Comparison of ENCODE assay signal across 17 mouse cellular contexts in the genomic region with DNA sequence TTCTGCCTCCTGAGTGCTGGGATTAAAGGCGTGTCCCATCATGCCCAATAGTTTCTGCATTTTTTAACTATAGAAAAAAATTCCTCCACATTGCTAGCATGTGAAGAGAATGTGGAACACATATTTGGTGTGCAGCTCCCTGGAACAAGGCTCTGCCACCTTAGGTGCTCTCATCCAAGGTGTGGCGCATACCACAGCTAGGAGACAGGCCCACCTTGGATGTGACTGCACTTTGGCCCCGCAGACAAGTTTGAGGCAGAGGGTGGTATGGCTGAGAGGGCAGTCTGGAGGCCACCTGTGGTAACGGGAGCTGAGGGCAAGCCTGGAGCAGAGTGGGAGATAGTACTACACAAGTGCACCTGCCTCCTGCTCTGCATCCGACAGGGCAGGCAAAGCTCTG. TPM values are rescaled to one million over a fixed set of nuclear protein-coding genes. Genes with fewer than 3 reads are reported as not detected.
DNase-seq lines count a peak whose midpoint lies in the region; ATAC-seq and TF ChIP-seq lines count a peak whose summit lies in the region.
"Had no signal": no experiment of that assay in that cellular context is flagged by ENCODE, and none has a peak within 500 bp of the region (broad histone marks: within the 10 kb centered on the region; RNA-seq: fewer than 3 reads in every experiment).

No protein-coding gene starts in this region.

- no peak for TF ChIP-seq CTCF in forebrain, postnatal 0 days (IDR thresholded peaks at IDR 0.05; ENCODE audit: low read depth)
- TF ChIP-seq CTCF in stomach, postnatal 0 days (IDR thresholded peaks at IDR 0.05; ENCODE audit: low read depth) = no peak

- WGBS in forebrain, embryonic 14.5 days = 78% methylated on average over 5 of the region's 5 CpGs
- WGBS in forebrain, postnatal 0 days = 80% methylated on average over 5 of the region's 5 CpGs
- WGBS in stomach, embryonic 14.5 days = 73% methylated on average over 5 of the region's 5 CpGs
- 65% methylated on average over 5 of the region's 5 CpGs for WGBS in stomach, postnatal 0 days

- DNase-seq in forebrain, embryonic 14.5 days (ENCODE audit: low spot score) = no peak
- DNase-seq in forebrain, postnatal 0 days = no peak
- DNase-seq in kidney, postnatal 10 days = peak; percentile 41
- DNase-seq in kidney, postnatal 36 days = no peak
- DNase-seq in stomach, postnatal 0 days (ENCODE audit: low spot score) = no peak
- DNase-seq in spleen, postnatal 10 days (ENCODE audit: low spot score in 2 of 2) = no peak
- DNase-seq: adrenal gland, postnatal 25 days; cerebellum, adult 11 months; gastrocnemius, postnatal 25 days; thymus, postnatal 14 days had no signal

- H3K9ac ChIP-seq in forebrain, embryonic 14.5 days (ENCODE audit: low read length) = no peak overlapping the region
- no peak overlapping the region for H3K9ac ChIP-seq in forebrain, postnatal 0 days
- H3K9ac ChIP-seq in stomach, embryonic 14.5 days (replicated peaks; ENCODE audit: low read depth, low read length) = no peak overlapping the region
- no peak overlapping the region for H3K9ac ChIP-seq in stomach, postnatal 0 days (ENCODE audit: low read length)
- H3K9ac ChIP-seq: forebrain, embryonic 15.5 days; heart, embryonic 15.5 days; limb, embryonic 12.5 days; liver, embryonic 12.5 days; midbrain, embryonic 15.5 days had no signal

- no peaks in the 10 kb centered on the region for H3K9me3 ChIP-seq in forebrain, embryonic 14.5 days (replicated peaks; ENCODE audit: control insufficient read depth, low read length)
- no peaks in the 10 kb centered on the region for H3K9me3 ChIP-seq in forebrain, postnatal 0 days (ENCODE audit: low read length)
- H3K9me3 ChIP-seq in stomach, embryonic 14.5 days (ENCODE audit: control insufficient read depth, low read depth, low read length) = no peaks in the 10 kb centered on the region
- no peaks in the 10 kb centered on the region for H3K9me3 ChIP-seq in stomach, postnatal 0 days (ENCODE audit: control insufficient read depth, low read length)
- H3K9me3 ChIP-seq: forebrain, embryonic 15.5 days; G1E; heart, embryonic 15.5 days; limb, embryonic 12.5 days; liver, embryonic 12.5 days; midbrain, embryonic 15.5 days had no signal

- no peaks in the 10 kb centered on the region for H3K27me3 ChIP-seq in forebrain, embryonic 14.5 days (replicated peaks; ENCODE audit: control insufficient read depth, insufficient read depth, low read length)
- no peaks in the 10 kb centered on the region for H3K27me3 ChIP-seq in forebrain, postnatal 0 days (ENCODE audit: insufficient read depth, low read length)
- H3K27me3 ChIP-seq in stomach, embryonic 14.5 days (ENCODE audit: control insufficient read depth, insufficient read depth, low read length) = no peaks in the 10 kb centered on the region
- no peaks in the 10 kb centered on the region for H3K27me3 ChIP-seq in stomach, postnatal 0 days (ENCODE audit: control insufficient read depth, insufficient read depth, low read length)
- H3K27me3 ChIP-seq: forebrain, embryonic 15.5 days; heart, embryonic 15.5 days; limb, embryonic 12.5 days; liver, embryonic 12.5 days; midbrain, embryonic 15.5 days had no signal

- 0 out of 2 replicates have a peak overlapping the region, but pooled peaks have one; percentile 18 for H3K27ac ChIP-seq in forebrain, embryonic 14.5 days (ENCODE audit: low read depth, low read length)
- no peak overlapping the region for H3K27ac ChIP-seq in forebrain, postnatal 0 days (ENCODE audit: low read depth, low read length)
- no peak overlapping the region for H3K27ac ChIP-seq in stomach, embryonic 14.5 days (ENCODE audit: low read length)
- H3K27ac ChIP-seq in stomach, postnatal 0 days (replicated peaks) = no peak overlapping the region
- H3K27ac ChIP-seq: forebrain, embryonic 15.5 days; heart, embryonic 15.5 days; limb, embryonic 12.5 days; liver, embryonic 12.5 days; midbrain, embryonic 15.5 days had no signal

- H3K4me3 ChIP-seq in forebrain, embryonic 14.5 days (ENCODE audit: low read depth, low read length) = no peak overlapping the region
- no peak overlapping the region for H3K4me3 ChIP-seq in forebrain, postnatal 0 days (ENCODE audit: low read depth, low read length)
- H3K4me3 ChIP-seq in stomach, embryonic 14.5 days (ENCODE audit: low read depth, low read length) = no peak overlapping the region
- H3K4me3 ChIP-seq in stomach, postnatal 0 days (ENCODE audit: low read depth, low read length) = no peak overlapping the region
- H3K4me3 ChIP-seq: forebrain, embryonic 15.5 days; heart, embryonic 15.5 days; limb, embryonic 12.5 days; liver, embryonic 12.5 days; midbrain, embryonic 15.5 days had no signal

- peaks cover 38% of the 10 kb centered on the region for H3K36me3 ChIP-seq in forebrain, embryonic 14.5 days (ENCODE audit: control insufficient read depth, insufficient read depth, low read length)
- peaks cover 22% of the 10 kb centered on the region for H3K36me3 ChIP-seq in forebrain, postnatal 0 days (ENCODE audit: insufficient read depth)
- peaks cover 12% of the 10 kb centered on the region; the same call in 1 of the 2 replicates for H3K36me3 ChIP-seq in stomach, embryonic 14.5 days (ENCODE audit: control insufficient read depth, insufficient read depth, low read length)
- H3K36me3 ChIP-seq in stomach, postnatal 0 days (ENCODE audit: control insufficient read depth, insufficient read depth, low read length) = no peaks in the 10 kb centered on the region
- H3K36me3 ChIP-seq: heart, embryonic 15.5 days had no signal

- ATAC-seq in forebrain, embryonic 14.5 days = no peak
- no peak for ATAC-seq in forebrain, postnatal 0 days
- ATAC-seq in stomach, embryonic 14.5 days (ENCODE audit: insufficient number of reproducible peaks, insufficient read depth, low FRiP score, low read depth) = peak; percentile 35; the same call in 1 of the 2 replicates
- ATAC-seq in stomach, postnatal 0 days (ENCODE audit: low FRiP score, low TSS enrichment) = no peak
- ATAC-seq: forebrain, embryonic 15.5 days; liver, embryonic 12.5 days; midbrain, embryonic 15.5 days had no signal

- TF ChIP-seq EP300 in stomach, postnatal 0 days (optimal IDR thresholded peaks at IDR 0.05) = no peak

- no peak overlapping the region for H3K4me2 ChIP-seq in forebrain, embryonic 14.5 days (ENCODE audit: low read length)
- no peak overlapping the region for H3K4me2 ChIP-seq in forebrain, postnatal 0 days (ENCODE audit: low read depth)
- no peak overlapping the region for H3K4me2 ChIP-seq in stomach, embryonic 14.5 days (replicated peaks; ENCODE audit: low read depth, low read length)
- H3K4me2 ChIP-seq in stomach, postnatal 0 days (replicated peaks; ENCODE audit: low read depth) = no peak overlapping the region
- H3K4me2 ChIP-seq: forebrain, embryonic 15.5 days; heart, embryonic 15.5 days; limb, embryonic 12.5 days; liver, embryonic 12.5 days; midbrain, embryonic 15.5 days had no signal

- no peaks in the 10 kb centered on the region for H3K4me1 ChIP-seq in forebrain, embryonic 14.5 days (ENCODE audit: control insufficient read depth, insufficient read depth, low read length)
- no peaks in the 10 kb centered on the region for H3K4me1 ChIP-seq in forebrain, postnatal 0 days (ENCODE audit: insufficient read depth)
- H3K4me1 ChIP-seq in stomach, embryonic 14.5 days (ENCODE audit: control insufficient read depth, insufficient read depth, low read length) = no peaks in the 10 kb centered on the region
- no peaks in the 10 kb centered on the region for H3K4me1 ChIP-seq in stomach, postnatal 0 days (replicated peaks; ENCODE audit: control insufficient read depth, insufficient read depth)
- H3K4me1 ChIP-seq: liver, embryonic 12.5 days had no signal

RNA-seq across cellular contexts. Expression of a gene that starts 31.9 kb away (rescaled TPM):
- polyA plus RNA-seq in forebrain, embryonic 14.5 days (2014; fragmentation: Nextera tagmentation; extraction: Ambion mirVana) = 16.3 and 18.9 TPM in 2 replicates
- total RNA-seq in forebrain, postnatal 0 days (2014; rRNA removed) = 12.8 and 20.5 TPM in 2 replicates
- 20.6 and 22.1 TPM in 2 replicates for polyA plus RNA-seq in forebrain, postnatal 0 days (2015; fragmentation: Nextera tagmentation; extraction: Ambion mirVana)
- 5.2 and 5.4 TPM in 2 replicates for polyA plus RNA-seq in stomach, embryonic 14.5 days (2014; fragmentation: Nextera tagmentation; extraction: Ambion mirVana)
- 0.95 and 0.97 TPM in 2 replicates for polyA plus RNA-seq in stomach, postnatal 0 days (2015; fragmentation: Nextera tagmentation; extraction: Ambion mirVana)
- total RNA-seq: gastrocnemius, postnatal 25 days had no signal

RNA-seq across cellular contexts. Expression of a gene that starts 41.2 kb away (rescaled TPM):
- polyA plus RNA-seq in forebrain, embryonic 14.5 days (2014; fragmentation: Nextera tagmentation; extraction: Ambion mirVana) = 0.81 and 0.88 TPM in 2 replicates
- 4.5 and 5.9 TPM in 2 replicates for total RNA-seq in forebrain, postnatal 0 days (2014; rRNA removed)
- 0.63 and 2.4 TPM in 2 replicates for polyA plus RNA-seq in forebrain, postnatal 0 days (2015; fragmentation: Nextera tagmentation; extraction: Ambion mirVana)
- 4.6 and 5.9 TPM in 2 replicates for polyA plus RNA-seq in stomach, embryonic 14.5 days (2014; fragmentation: Nextera tagmentation; extraction: Ambion mirVana)
- polyA plus RNA-seq in stomach, postnatal 0 days (2015; fragmentation: Nextera tagmentation; extraction: Ambion mirVana) = 2.3 and 2.5 TPM in 2 replicates
